Mouse (Mus musculus) limb, embryonic 15.5 days (tissue): ENCODE results near the gene Fyb. TPM values are rescaled to one million over a fixed set of nuclear protein-coding genes. Genes with fewer than 3 reads are reported as not detected.

Source experiments
- ATAC-seq: fragments of 200-750 bp; cut with Nextera tagmentation; 2 replicates; pipeline ENCODE4 v1.8.0; 2017; ENCODE audit warnings: low read depth, moderate TSS enrichment; ENCODE audit not compliant: insufficient number of reproducible peaks, low FRiP score, low TSS enrichment
- H3K27ac ChIP-seq: fragments of 300-500 bp; sonication (generic); 2 replicates; pipeline ENCODE4 v1.5.1; 2015; ENCODE audit warnings: moderate library complexity, mild to moderate bottlenecking, inconsistent platforms
- H3K27me3 ChIP-seq: fragments of 300-500 bp; sonication (generic); 2 replicates; pipeline ENCODE4 v1.6.1; 2015; ENCODE audit warnings: inconsistent platforms
- H3K36me3 ChIP-seq: fragments of 300-500 bp; sonication (generic); 2 replicates; pipeline ENCODE4 v1.6.1; 2015; ENCODE audit warnings: inconsistent platforms
- H3K4me1 ChIP-seq: fragments of 300-500 bp; sonication (generic); 2 replicates; pipeline ENCODE4 v1.6.1; 2015; ENCODE audit warnings: inconsistent platforms
- H3K4me2 ChIP-seq: fragments of 300-500 bp; sonication (generic); 2 replicates; pipeline ENCODE4 v1.6.1; 2015; ENCODE audit warnings: mild to moderate bottlenecking, inconsistent platforms
- H3K4me3 ChIP-seq: fragments of 300-500 bp; sonication (generic); 2 replicates; pipeline ENCODE4 v1.5.1; 2015; ENCODE audit warnings: mild to moderate bottlenecking, inconsistent platforms
- H3K9ac ChIP-seq: fragments of 300-500 bp; sonication (generic); 2 replicates; pipeline ENCODE4 v1.6.1; 2015; ENCODE audit warnings: inconsistent platforms
- H3K9me3 ChIP-seq: fragments of 300-500 bp; sonication (generic); 2 replicates; pipeline ENCODE4 v1.6.1; 2016; ENCODE audit warnings: inconsistent platforms
- WGBS: fragments of 180-500 bp; shearing (Covaris S2); methylation state at CpG from one replicate; pipeline ENCODE4 v1.1.7; 2015; 5-methylcytosine and 5-hydroxymethylcytosine counted together
- polyA plus RNA-seq: library from polyadenylated mRNA; unstranded; fragments of >200 nt; fragmentation: Nextera tagmentation; extraction: Ambion mirVana; gene quantifications from 2 replicates; pipeline ENCODE4 v1.2.1, GENCODE M21; 2015

Fyb gene
- 10.3 and 13.0 TPM in 2 replicates for polyA plus RNA-seq

DNA sequence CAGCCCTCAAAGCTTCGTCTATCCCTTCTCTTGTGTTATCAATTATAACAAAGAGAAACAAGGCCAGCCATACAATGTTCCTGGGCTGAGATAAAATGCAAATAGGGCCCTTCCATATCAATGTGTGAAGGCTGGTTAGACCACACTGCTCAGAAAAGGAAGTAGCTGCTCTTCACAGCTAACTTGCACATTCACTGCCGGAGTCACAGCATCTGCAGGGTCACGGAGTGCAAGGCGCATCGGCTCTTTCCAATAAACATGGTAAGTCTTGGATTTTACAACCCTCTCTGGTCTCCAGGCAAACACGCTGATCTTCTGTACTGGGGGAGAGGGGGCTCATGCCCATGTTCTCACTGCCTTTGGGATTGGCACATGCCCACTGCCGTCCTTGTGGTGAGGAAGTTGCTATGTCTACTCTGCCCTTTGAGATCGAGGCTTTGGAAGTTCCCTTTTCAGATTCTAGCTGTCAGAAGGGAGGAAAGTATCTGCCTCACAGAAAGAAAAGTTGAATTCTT, at the start of gene Fyb:
TSS of gene Fyb (plus strand) at position 201 of the 515 bp plus-strand sequence.
- no peaks in the 10 kb centered on the region for H3K27me3 ChIP-seq
- no peaks in the 10 kb centered on the region for H3K36me3 ChIP-seq
- no peak within 1 kb of the TSS for H3K4me2 ChIP-seq
- WGBS, result 62% methylated on average over 8 of the region's 8 CpGs
- H3K9ac ChIP-seq, result no peak within 1 kb of the TSS
- H3K4me1 ChIP-seq, result no peaks in the 10 kb centered on the region
- no peak within 1 kb of the TSS for H3K27ac ChIP-seq
- no peak for ATAC-seq
- no peak within 1 kb of the TSS for H3K4me3 ChIP-seq
- no peaks in the 10 kb centered on the region for H3K9me3 ChIP-seq

DNA sequence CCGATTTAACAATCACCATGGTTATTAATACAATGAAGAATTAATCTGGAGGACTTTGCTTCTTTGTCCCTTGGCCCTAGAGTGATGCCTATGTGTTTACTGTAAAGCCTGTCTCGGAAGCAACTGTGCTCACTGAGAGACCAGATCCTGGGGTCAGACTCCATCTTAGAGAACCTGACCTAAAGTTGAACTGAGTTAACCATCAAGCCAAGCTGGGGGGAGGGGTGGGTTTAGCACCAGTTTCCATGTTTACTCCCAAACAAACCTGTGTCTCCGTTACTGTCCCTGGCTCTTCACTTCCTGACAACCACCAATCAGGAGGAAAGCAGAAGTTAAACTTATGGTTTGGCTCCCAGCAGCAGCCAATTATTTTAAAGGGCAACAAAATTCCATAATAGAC, 39.1 kb upstream of the Fyb start:
- no peak for ATAC-seq
- H3K36me3 ChIP-seq, result no peaks in the 10 kb centered on the region

DNA sequence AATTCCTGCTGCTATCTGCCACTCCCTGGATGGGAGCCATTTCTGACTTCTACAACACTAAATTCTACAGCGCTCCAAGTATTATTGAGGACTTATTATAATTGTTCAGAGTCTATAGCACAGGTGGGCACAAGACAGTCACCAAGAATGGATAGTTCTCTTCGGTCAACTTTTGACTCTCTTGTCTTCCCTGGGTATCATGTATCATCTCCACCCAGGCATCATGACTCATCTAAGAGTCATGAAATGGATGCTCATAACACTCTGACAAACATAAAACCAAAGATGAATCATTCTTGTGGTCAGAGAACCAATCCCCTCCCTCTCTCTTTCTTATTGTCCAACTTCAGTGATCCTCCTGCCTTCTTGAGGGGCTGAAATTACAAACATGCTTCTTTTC, 30.3 kb upstream of the Fyb start:
- Histone ChIP-seq H3K36me3 (no peaks in the 10 kb centered on the region), H3K4me1 (no peaks in the 10 kb centered on the region), H3K27me3 (no peaks in the 10 kb centered on the region), H3K4me3 (no peak overlapping the region), H3K9ac (no peak overlapping the region), H3K9me3 (no peaks in the 10 kb centered on the region), H3K4me2 (no peak overlapping the region), H3K27ac (no peak overlapping the region)
- ATAC-seq, result no peak
- WGBS, result 91% methylated on average over 2 of the region's 2 CpGs

More for the DNA sequence above, 39.1 kb upstream of the Fyb start:
- Histone ChIP-seq H3K4me1 (no peaks in the 10 kb centered on the region), H3K27me3 (no peaks in the 10 kb centered on the region), H3K9me3 (no peaks in the 10 kb centered on the region), H3K27ac (no peak overlapping the region), H3K4me2 (no peak overlapping the region), H3K4me3 (no peak overlapping the region), H3K9ac (no peak overlapping the region)
- 81% methylated on average over 3 of the region's 3 CpGs for WGBS

DNA sequence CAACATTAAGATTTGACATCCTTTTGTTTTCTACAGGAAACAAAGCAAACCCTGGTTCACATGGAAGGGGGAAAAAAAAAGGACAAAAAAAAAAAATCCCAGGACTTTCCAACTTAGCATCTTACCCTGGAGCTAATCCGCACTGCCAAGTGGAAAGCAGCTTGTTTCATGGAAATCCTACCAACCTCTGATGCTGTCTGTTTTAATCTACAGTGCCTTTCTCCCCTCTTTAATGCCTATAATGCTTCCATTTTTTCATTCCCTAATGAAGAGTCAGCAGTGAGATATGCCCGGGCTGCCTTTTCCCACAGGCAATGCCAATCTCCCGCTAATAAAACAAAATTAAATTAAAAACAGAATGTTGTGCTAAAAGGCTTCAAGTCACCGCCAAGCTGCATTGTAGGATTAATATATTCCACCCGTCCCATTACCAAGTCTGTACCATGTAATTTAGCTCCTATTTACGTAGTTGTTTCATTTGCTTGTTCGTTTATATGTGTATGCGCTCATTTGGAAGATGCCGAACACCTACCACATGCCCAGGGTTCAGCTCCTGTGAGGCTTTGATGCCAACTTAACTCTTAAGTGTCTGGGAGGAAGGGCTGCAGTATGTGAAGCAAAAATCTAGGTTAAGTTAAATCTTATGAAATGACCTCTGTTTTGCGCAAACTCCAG, 24.1 kb upstream of the Fyb start:
- H3K27me3 ChIP-seq, result no peaks in the 10 kb centered on the region
- H3K36me3 ChIP-seq, result no peaks in the 10 kb centered on the region
- ATAC-seq, result no peak
- no peak overlapping the region for H3K4me3 ChIP-seq
- no peak overlapping the region for H3K27ac ChIP-seq
- no peaks in the 10 kb centered on the region for H3K4me1 ChIP-seq
- WGBS, result 45% methylated on average over 10 of the region's 10 CpGs
- no peak overlapping the region for H3K9ac ChIP-seq
- H3K4me2 ChIP-seq, result no peak overlapping the region
- H3K9me3 ChIP-seq, result no peaks in the 10 kb centered on the region

DNA sequence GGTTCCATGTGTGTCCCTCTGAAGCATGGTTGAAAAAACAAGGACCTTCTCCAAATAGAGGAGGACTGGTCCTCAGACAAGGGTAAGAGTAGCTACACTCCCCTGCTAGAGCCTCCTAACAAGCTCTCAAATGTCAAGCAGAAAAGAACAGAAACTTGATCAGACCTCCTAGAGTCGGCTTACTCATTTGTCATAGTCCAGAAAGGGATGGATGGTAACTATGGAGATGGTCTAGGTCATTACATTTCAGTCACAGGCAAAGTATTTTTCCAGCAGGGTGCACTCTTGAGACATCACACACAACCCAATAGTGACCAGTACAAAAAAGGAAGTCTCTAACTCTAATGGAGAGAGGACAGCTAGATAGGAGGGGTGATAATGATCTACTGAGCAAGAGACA, 21.9 kb upstream of the Fyb start:
- H3K9me3 ChIP-seq, result no peaks in the 10 kb centered on the region
- H3K4me2 ChIP-seq, result no peak overlapping the region
- no peak for ATAC-seq
- no peaks in the 10 kb centered on the region for H3K27me3 ChIP-seq
- H3K27ac ChIP-seq, result no peak overlapping the region
- H3K4me3 ChIP-seq, result no peak overlapping the region
- H3K4me1 ChIP-seq, result no peaks in the 10 kb centered on the region
- no peak overlapping the region for H3K9ac ChIP-seq
- no peaks in the 10 kb centered on the region for H3K36me3 ChIP-seq
- 50% methylated on average over 1 of the region's 1 CpGs for WGBS

DNA sequence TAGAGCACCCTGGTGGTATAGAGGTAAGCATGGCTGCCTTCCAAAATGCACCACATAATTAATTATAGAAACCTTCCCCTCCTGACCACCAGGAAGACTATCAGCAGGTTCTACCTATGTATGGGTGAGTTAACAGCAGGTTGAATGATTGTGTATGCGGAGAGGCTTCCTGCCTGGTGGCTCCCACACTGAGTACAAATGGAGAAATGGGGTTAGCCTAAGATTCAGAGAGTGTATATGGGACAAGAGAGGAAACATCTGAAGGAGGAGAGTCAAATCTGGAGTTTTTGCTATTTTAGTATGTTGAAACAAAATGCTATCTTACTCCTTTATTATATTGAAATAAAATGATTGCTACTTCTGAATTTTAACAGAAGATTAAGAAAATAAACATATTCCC, 5.1 kb upstream of the Fyb start:
- Histone ChIP-seq H3K4me1 (no peaks in the 10 kb centered on the region), H3K27ac (no peak overlapping the region), H3K36me3 (no peaks in the 10 kb centered on the region), H3K27me3 (no peaks in the 10 kb centered on the region), H3K9ac (no peak overlapping the region), H3K9me3 (no peaks in the 10 kb centered on the region), H3K4me2 (no peak overlapping the region), H3K4me3 (no peak overlapping the region)
- ATAC-seq, result no peak
- WGBS, result 92% methylated on average over 1 of the region's 1 CpGs

DNA sequence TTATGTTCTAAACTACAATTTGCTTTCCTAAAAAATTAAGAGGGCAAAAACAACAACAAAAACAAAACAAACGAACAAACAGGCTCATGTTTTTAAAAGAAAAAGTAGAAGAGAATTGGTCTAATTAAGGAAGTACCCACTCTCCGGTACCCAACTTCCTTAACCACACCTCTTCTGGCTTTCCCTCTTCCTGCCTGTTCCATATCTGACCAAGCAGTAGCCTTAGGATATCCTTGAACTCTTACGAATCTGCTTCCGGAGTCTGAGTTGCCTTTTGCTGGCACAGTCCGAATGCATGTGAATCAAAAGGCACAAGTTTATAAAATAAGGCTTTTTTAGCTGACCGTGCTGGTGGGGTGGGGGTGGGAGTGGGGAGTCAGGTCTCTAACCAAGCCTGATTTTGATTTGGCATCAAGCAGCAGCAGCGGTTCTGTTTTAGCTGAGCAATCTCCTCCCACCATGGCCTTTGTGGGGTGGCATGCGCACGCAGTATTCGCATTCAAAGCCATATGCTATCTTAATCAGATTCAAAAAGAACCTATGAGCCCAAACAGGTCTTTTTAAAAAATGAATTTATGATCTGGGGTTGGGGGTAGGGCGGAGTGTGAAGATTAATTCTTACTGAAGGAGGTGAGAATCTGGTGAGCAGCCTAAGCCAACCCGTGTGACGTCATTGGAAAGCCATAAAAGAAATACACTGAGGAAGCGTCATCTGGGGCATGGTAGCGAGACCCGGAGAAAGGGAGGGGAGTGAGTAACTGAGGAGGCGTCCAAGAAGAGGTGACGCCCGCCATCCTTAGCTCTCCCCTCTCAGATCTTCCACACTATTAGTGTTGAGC, 3.0 kb upstream of the Fyb start:
- H3K36me3 ChIP-seq, result no peaks in the 10 kb centered on the region
- WGBS, result 73% methylated on average over 19 of the region's 19 CpGs
- no peak overlapping the region for H3K4me2 ChIP-seq
- no peak overlapping the region for H3K27ac ChIP-seq
- no peaks in the 10 kb centered on the region for H3K27me3 ChIP-seq
- H3K9ac ChIP-seq, result no peak overlapping the region
- no peak overlapping the region for H3K4me3 ChIP-seq
- no peaks in the 10 kb centered on the region for H3K9me3 ChIP-seq
- no peaks in the 10 kb centered on the region for H3K4me1 ChIP-seq
- no peak for ATAC-seq

DNA sequence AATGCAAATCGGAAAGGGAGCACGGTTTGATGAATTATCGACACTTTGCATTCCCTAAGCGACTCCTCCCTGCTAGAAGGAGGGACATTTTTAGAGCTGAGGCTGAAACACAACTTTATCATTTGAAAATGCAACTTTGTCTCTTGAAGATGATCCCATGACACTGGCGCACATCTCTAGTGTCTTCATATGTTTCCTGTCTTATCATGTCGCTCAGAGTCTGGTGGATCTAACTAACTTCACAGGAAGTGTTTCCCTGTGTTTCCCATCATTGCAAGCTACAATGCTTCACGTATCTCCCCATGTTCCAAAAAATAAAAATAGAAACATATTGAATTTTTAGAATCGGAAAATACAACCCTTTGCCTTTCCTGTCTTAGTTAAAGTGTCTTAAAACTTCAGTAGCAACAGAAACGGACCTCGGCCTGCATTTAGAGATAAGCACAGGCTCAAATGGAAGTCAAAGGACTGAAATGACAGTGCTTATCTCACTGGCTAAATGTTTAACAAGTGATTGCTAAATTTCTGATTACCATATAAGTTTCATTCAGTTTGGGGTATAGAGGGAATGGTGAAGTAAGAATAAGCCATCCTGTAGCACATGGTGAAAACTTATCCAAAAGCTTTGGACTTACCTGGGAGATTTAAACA, 2.0 kb upstream of the Fyb start:
- Histone ChIP-seq H3K4me1 (no peaks in the 10 kb centered on the region), H3K36me3 (no peaks in the 10 kb centered on the region), H3K27me3 (no peaks in the 10 kb centered on the region), H3K4me2 (no peak overlapping the region), H3K9me3 (no peaks in the 10 kb centered on the region), H3K9ac (no peak overlapping the region), H3K4me3 (no peak overlapping the region), H3K27ac (no peak overlapping the region)
- WGBS, result 80% methylated on average over 10 of the region's 10 CpGs
- no peak for ATAC-seq

DNA sequence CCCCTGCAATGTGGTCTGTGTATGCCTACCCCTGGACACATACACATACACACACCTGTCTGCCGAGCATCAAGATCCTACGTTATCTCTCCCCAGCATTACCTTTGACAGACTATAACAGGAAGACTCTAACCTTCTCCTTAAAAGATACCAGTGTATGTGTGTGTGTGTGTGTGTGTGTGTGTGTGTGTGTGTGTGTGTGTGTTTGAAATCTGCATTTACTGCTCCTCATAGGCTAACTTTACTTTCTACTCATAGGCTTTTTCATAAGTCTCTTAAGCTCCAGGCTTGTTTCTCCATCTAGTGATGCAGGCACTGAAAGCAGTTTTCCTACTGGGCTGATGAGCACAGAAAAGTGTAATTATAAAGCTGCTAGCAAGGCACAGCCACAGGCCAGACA, 2.1 kb downstream of the Fyb start:
- H3K36me3 ChIP-seq, result no peaks in the 10 kb centered on the region
- H3K4me1 ChIP-seq, result no peaks in the 10 kb centered on the region
- no peaks in the 10 kb centered on the region for H3K9me3 ChIP-seq
- no peak overlapping the region for H3K27ac ChIP-seq
- H3K9ac ChIP-seq, result no peak overlapping the region
- 87% methylated on average over 2 of the region's 2 CpGs for WGBS
- no peak overlapping the region for H3K4me2 ChIP-seq
- no peaks in the 10 kb centered on the region for H3K27me3 ChIP-seq
- no peak overlapping the region for H3K4me3 ChIP-seq
- no peak for ATAC-seq

DNA sequence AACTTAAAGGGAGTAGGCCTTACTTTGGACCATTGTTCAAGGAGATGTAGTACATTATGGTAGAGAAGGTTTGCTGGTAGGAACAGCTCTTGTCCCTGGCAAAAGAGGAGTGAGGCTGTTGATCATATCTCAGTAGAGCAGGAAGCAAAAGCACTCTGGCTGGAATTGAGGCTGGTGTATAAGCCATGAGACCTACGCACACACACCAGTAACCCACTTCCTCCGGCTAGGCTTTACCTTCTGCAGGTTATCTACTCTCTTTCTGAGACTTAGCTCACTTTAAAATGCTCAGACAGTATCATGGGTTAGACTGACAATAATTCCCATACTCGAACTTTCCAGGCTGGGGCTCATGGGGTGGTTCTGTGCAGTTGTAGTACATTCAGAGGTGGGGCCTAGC, 2.7 kb downstream of the Fyb start:
- Histone ChIP-seq H3K27ac (no peak overlapping the region), H3K9me3 (no peaks in the 10 kb centered on the region), H3K27me3 (no peaks in the 10 kb centered on the region), H3K9ac (no peak overlapping the region), H3K4me3 (no peak overlapping the region), H3K36me3 (no peaks in the 10 kb centered on the region), H3K4me2 (no peak overlapping the region), H3K4me1 (no peaks in the 10 kb centered on the region)
- ATAC-seq, result no peak
- 78% methylated on average over 3 of the region's 3 CpGs for WGBS

DNA sequence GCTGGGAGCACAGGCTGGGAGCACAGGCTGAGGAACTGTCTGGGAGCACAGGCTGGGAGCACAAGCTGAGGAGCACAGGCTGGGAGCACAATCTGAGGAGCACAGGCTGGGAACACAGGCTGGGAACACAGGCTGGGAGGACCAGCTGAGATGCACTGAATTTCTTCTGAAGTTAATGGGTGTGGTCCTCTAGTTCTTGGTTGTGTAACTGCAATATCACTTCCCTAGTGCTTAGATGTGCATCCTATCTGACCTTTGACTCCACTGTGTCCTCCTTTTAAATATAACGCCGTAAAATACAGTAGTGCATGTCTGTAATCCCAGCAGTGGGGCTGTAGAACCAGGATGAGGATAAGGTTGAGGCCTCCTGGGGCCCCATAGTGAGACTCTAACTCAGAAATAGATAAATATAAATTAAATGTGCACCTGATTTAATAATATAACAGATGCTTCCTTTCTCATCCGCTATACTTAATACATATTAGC, 11.2 kb downstream of the Fyb start:
- no peaks in the 10 kb centered on the region for H3K4me1 ChIP-seq
- no peak for ATAC-seq

DNA sequence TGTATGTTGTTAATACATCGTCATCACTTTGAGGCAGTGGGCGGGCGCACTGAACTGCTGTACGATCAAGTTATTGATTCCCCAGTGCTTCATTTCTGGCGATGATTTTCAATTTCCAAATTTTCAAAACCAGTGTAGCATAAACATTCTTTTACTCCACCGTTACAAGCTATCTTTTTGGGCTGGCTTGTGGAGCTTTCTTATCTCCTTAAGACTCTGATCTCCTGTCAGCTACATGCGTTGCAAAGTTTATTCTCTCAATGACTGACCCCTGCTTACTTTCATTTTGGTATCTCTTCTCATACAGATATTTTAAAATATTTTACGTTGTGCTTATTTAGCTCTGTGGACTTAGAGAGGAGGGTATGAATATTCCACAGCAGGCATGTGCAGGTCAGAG, 11.9 kb downstream of the Fyb start:
- WGBS, result 79% methylated on average over 8 of the region's 8 CpGs
- no peaks in the 10 kb centered on the region for H3K9me3 ChIP-seq
- H3K4me3 ChIP-seq, result no peak overlapping the region
- no peak overlapping the region for H3K9ac ChIP-seq
- no peak overlapping the region for H3K4me2 ChIP-seq
- H3K27me3 ChIP-seq, result no peaks in the 10 kb centered on the region
- H3K4me1 ChIP-seq, result no peaks in the 10 kb centered on the region
- no peak for ATAC-seq
- H3K36me3 ChIP-seq, result no peaks in the 10 kb centered on the region
- no peak overlapping the region for H3K27ac ChIP-seq

More for the DNA sequence above, 11.2 kb downstream of the Fyb start:
- no peaks in the 10 kb centered on the region for H3K36me3 ChIP-seq
- 84% methylated on average over 3 of the region's 3 CpGs for WGBS
- H3K9ac ChIP-seq, result no peak overlapping the region
- H3K27ac ChIP-seq, result no peak overlapping the region
- H3K27me3 ChIP-seq, result no peaks in the 10 kb centered on the region
- no peaks in the 10 kb centered on the region for H3K9me3 ChIP-seq
- H3K4me3 ChIP-seq, result no peak overlapping the region
- H3K4me2 ChIP-seq, result no peak overlapping the region
